Mouse (Mus musculus) forebrain, embryonic 15.5 days (tissue): ENCODE measurements around the gene Abhd17a. TPM values are rescaled to one million over a fixed set of nuclear protein-coding genes. Genes with fewer than 3 reads are reported as not detected.
A peak's percentile ranks its signal among the peaks of the same experiment; 100 is the strongest.
"Not testable (repeated sequence)": the region's sequence is repeated elsewhere in the genome, so short reads cannot be mapped to it uniquely, and the experiment has no call there.

ENCODE experiments used
- ATAC-seq: fragments of 200-750 bp; cut with Nextera tagmentation; replicated peaks from 2 replicates; pipeline ENCODE4 v1.8.0; 2017; ENCODE audit warnings: mild to moderate bottlenecking, moderate TSS enrichment, moderate library complexity
- H3K27ac ChIP-seq: fragments of 300-500 bp; sonication (generic); replicated peaks from 2 replicates; pipeline ENCODE4 v1.5.1; 2015; ENCODE audit warnings: mild to moderate bottlenecking, inconsistent platforms
- H3K27me3 ChIP-seq: fragments of 300-500 bp; sonication (generic); 2 replicates; pipeline ENCODE4 v1.6.1; 2015; ENCODE audit warnings: inconsistent platforms
- H3K36me3 ChIP-seq: fragments of 300-500 bp; sonication (generic); 2 replicates; pipeline ENCODE4 v1.6.1; 2015; ENCODE audit warnings: mild to moderate bottlenecking, inconsistent platforms
- H3K4me1 ChIP-seq: fragments of 300-500 bp; sonication (generic); 2 replicates; pipeline ENCODE4 v1.6.1; 2015; ENCODE audit warnings: inconsistent platforms
- H3K4me2 ChIP-seq: fragments of 300-500 bp; sonication (generic); replicated peaks from 2 replicates; pipeline ENCODE4 v1.6.1; 2015; ENCODE audit warnings: mild to moderate bottlenecking, inconsistent platforms
- H3K4me3 ChIP-seq: fragments of 300-500 bp; sonication (generic); 2 replicates; pipeline ENCODE4 v1.5.1; 2015; ENCODE audit warnings: mild to moderate bottlenecking, inconsistent platforms
- H3K9ac ChIP-seq: fragments of 300-500 bp; sonication (generic); replicated peaks from 2 replicates; pipeline ENCODE4 v1.6.1; 2015; ENCODE audit warnings: mild to moderate bottlenecking, inconsistent platforms
- H3K9me3 ChIP-seq: fragments of 300-500 bp; sonication (generic); 2 replicates; pipeline ENCODE4 v1.6.1; 2016; ENCODE audit warnings: inconsistent platforms
- WGBS: fragments of 180-500 bp; shearing (Covaris S2); methylation state at CpG from one replicate; pipeline ENCODE4 v1.1.7; 2015; ENCODE audit warnings: mixed read lengths; 5-methylcytosine and 5-hydroxymethylcytosine counted together
- polyA plus RNA-seq: library from polyadenylated mRNA; unstranded; fragments of >200 nt; fragmentation: Nextera tagmentation; extraction: Ambion mirVana; gene quantifications from 2 replicates; pipeline ENCODE4 v1.2.1, GENCODE M21; 2015

Abhd17a gene
- polyA plus RNA-seq, 1 experiment from 2014 or later = 120 TPM

- ATAC-seq, H3K27me3 ChIP-seq, H3K9ac ChIP-seq, H3K27ac ChIP-seq, H3K4me2 ChIP-seq, H3K4me3 ChIP-seq, H3K9me3 ChIP-seq: not testable (repeated sequence)
- Histone ChIP-seq H3K36me3 (peaks cover 34% of the 10 kb centered on the region), H3K4me1 (peaks cover 20% of the 10 kb centered on the region)
- 85% methylated on average over 4 of the region's 4 CpGs for WGBS
Observed at GRCm38 (mm10) chr10:80605721-80606120, 15.6 kb upstream of the Abhd17a start, which contains the start of gene Gm49322. Gene Gm49322 (plus strand): TSS chr10:80606021.

DNA sequence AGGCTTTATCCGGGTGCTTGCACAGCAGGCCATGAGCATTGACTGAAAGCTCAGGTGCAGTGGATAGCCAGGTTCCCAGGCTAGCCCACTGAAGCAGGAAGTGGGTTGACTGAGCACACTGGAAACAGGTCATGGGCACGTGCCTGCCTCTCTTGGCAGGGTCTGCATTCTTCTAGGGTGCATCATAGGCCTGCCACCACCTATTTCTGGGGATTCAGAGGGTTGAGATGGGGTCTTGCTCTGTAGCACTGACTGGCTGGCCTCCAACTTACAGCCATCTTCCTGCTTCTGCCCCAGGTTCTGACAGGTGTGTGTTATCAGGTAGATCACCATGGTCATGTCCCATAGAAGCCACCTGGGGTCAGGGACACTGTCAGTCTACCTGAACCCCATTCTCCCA is 14.8 kb upstream of the Abhd17a start:
- Histone ChIP-seq H3K27me3 (no peaks in the 10 kb centered on the region), H3K9me3 (no peaks in the 10 kb centered on the region), H3K27ac (no peak overlapping the region), H3K4me3 (no peak overlapping the region), H3K4me1 (peaks cover 20% of the 10 kb centered on the region), H3K4me2 (no peak overlapping the region), H3K9ac (no peak overlapping the region), H3K36me3 (peaks cover 34% of the 10 kb centered on the region)
- 78% methylated on average over 2 of the region's 2 CpGs for WGBS
- no peak for ATAC-seq

DNA sequence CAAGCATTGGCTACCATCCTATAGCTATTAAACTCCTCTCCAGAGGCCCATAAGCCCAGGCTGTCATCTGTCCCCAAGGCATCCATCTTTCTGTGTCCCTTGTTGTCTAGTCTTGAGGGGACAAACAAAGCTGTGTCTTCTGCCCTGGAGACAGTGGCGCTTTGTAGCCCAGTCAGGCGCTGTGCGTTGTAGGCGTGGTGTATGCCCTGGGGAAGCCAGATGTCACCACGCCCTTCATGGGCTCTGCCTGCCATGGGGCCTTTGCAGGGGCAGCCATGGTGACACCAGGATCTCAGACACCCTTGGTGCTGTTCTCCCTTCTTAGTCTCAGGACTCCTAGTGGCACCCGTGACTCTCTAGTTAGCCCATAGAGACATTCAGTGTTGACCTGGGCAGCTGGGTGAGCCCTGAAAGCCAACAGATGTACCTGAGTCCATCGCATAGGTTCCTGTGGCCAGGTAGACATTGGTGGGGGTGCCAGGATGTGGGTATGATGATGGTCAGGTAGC is 13.9 kb upstream of the Abhd17a start:
- WGBS = 96% methylated on average over 7 of the region's 7 CpGs
- Histone ChIP-seq H3K27me3 (peaks cover 4% of the 10 kb centered on the region; the same call in 1 of the 2 replicates), H3K36me3 (peaks cover 28% of the 10 kb centered on the region), H3K4me3 (peak overlapping the region; percentile 90; the same call in 1 of the 2 replicates), H3K4me2 (peak overlapping the region; percentile 78), H3K4me1 (peaks cover 20% of the 10 kb centered on the region), H3K9ac (0 out of 2 replicates have a peak overlapping the region, but pooled peaks have one; percentile 71), H3K27ac (no peak overlapping the region), H3K9me3 (no peaks in the 10 kb centered on the region)
- no peak for ATAC-seq

DNA sequence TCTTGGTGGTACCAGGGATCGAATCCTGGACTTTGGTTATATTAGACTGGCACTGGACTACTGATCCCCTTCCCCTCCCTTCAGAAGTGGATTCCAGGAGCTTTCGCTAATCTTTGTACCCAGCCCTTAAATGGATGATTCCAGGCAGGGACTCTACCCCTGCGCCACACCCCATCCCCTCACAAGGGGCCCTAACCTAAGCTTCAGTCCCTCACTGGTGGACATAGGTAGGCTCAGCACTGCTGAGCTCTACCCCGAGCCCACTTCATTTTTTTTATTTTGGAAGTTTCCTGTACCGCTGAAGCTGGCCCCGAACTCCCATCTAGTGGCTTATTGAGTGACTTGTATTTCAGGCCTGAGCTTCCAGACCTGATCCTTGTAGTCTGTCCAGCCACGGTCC is 13.2 kb upstream of the Abhd17a start:
- WGBS = 27% methylated on average over 7 of the region's 7 CpGs
- H3K9me3 ChIP-seq = no peaks in the 10 kb centered on the region
- peaks cover 4% of the 10 kb centered on the region; the same call in 1 of the 2 replicates for H3K27me3 ChIP-seq
- H3K9ac ChIP-seq = peak overlapping the region; percentile 71
- peak; percentile 6; the same call in 1 of the 2 replicates for ATAC-seq
- H3K4me3 ChIP-seq = peak overlapping the region; percentile 90
- H3K27ac ChIP-seq = peak overlapping the region; percentile 95
- peak overlapping the region; percentile 78 for H3K4me2 ChIP-seq
- H3K4me1 ChIP-seq = peaks cover 20% of the 10 kb centered on the region
- H3K36me3 ChIP-seq = peaks cover 22% of the 10 kb centered on the region

DNA sequence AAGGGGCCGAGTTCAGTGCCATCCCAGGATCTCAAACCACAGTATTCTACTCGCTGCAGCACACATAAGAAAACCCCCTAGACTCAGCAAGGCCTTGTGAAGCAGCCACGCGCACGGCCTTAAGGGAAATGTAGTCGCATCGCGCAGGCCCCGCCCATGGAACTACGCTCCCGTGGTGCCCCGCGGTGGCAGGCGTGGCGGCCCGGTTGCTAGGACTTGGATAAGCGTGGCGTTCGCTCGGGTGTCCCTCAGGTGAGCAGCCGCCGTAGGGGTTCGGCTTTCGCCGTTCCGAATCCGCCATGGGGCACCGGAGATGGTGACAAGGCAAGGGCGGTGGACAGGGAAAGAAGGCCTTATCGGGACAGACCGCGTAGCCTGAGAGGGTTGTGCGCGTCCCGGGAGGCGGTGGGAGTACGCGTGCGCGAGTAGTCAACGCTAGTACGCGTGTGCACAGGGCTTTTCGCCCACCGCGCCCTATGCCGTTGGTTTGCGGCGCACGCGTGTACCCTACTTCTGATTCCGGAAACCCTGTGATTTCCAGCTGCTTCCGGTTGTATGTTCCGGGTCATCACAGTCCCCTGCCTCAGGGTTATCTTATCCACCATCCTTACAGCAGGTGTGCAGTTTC is 12.7 kb upstream of the Abhd17a start, which contains the start of the genes Scamp4 and Adat3:
Gene Scamp4, plus strand, starts transcription at position 175 of the 628 bp plus-strand sequence.
Gene Adat3, plus strand, starts transcription at position 183 of the 628 bp plus-strand sequence.
- peaks cover 20% of the 10 kb centered on the region for H3K4me1 ChIP-seq
- peak within 1 kb of the TSS; percentile 78 for H3K4me2 ChIP-seq
- H3K9ac ChIP-seq = peak within 1 kb of the TSS; percentile 71
- peak within 1 kb of the TSS; percentile 95 for H3K27ac ChIP-seq
- peaks cover 16% of the 10 kb centered on the region for H3K36me3 ChIP-seq
- peak within 1 kb of the TSS; percentile 90 for H3K4me3 ChIP-seq
- H3K27me3 ChIP-seq = peaks cover 4% of the 10 kb centered on the region; the same call in 1 of the 2 replicates
- H3K9me3 ChIP-seq = no peaks in the 10 kb centered on the region
- peak; percentile 97 for ATAC-seq
- under 1% methylated on average over 54 of the region's 54 CpGs for WGBS

DNA sequence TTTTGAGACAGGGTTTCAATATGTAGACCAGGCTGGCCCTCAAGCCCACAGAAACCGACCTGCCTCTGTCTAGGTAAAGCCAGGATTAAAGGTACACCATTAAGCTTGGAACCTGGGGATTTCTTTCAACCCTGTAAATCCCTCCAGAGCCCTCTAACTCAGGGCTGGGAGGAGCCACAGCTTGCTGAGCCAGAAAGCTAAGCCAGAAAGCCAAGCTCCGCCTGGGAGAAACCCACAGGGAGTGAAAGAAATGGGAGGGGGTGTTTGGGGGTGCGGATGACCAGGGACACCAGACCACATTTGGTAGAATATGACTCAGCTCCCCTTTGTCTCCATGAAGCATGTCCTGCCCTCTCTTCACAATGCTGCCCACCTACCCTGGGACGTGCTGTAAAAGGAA is 6.2 kb upstream of the Abhd17a start:
- H3K27me3 ChIP-seq = peaks cover 4% of the 10 kb centered on the region; the same call in 1 of the 2 replicates
- no peaks in the 10 kb centered on the region for H3K9me3 ChIP-seq
- 42% methylated on average over 4 of the region's 4 CpGs for WGBS
- H3K9ac ChIP-seq = no peak overlapping the region
- H3K4me3 ChIP-seq = no peak overlapping the region
- ATAC-seq = no peak
- no peaks in the 10 kb centered on the region for H3K4me1 ChIP-seq
- no peaks in the 10 kb centered on the region for H3K36me3 ChIP-seq
- no peak overlapping the region for H3K27ac ChIP-seq
- H3K4me2 ChIP-seq = no peak overlapping the region

- no peaks in the 10 kb centered on the region for H3K27me3 ChIP-seq
- no peak overlapping the region for H3K27ac ChIP-seq
- H3K4me2 ChIP-seq = peak overlapping the region; percentile 97
- ATAC-seq = no peak
- 22% methylated on average over 12 of the region's 12 CpGs for WGBS
- H3K36me3 ChIP-seq = peaks cover 4% of the 10 kb centered on the region; the same call in 1 of the 2 replicates
- no peaks in the 10 kb centered on the region for H3K9me3 ChIP-seq
- peak overlapping the region; percentile 96 for H3K4me3 ChIP-seq
- peak overlapping the region; percentile 93 for H3K9ac ChIP-seq
- H3K4me1 ChIP-seq = peaks cover 29% of the 10 kb centered on the region
Observed at GRCm38 (mm10) chr10:80589127-80589878, 838 bp downstream of the Abhd17a start.

DNA sequence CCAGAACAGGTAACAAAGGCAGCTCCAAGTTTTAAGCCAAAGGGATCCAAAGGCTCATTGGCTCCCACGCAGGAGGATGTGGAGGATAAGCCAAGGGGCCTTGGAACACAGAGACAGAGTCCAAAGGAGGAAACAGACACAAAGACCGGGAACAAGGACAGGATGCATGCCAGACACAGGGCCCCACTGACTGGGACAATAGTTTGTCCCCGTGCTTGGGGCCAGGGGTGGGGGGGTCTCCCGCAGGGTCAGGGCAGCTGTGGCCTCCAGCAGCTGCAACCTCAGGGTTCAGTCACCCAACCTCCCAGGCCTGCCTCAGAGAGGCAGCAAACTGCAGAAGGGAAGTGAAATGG is 2.9 kb downstream of the Abhd17a start:
- H3K4me1 ChIP-seq = peaks cover 31% of the 10 kb centered on the region
- ATAC-seq = no peak
- no peak overlapping the region for H3K4me3 ChIP-seq
- 35% methylated on average over 4 of the region's 4 CpGs for WGBS
- peaks cover 10% of the 10 kb centered on the region for H3K36me3 ChIP-seq
- no peak overlapping the region for H3K4me2 ChIP-seq
- H3K27me3 ChIP-seq = no peaks in the 10 kb centered on the region
- H3K9me3 ChIP-seq = no peaks in the 10 kb centered on the region
- no peak overlapping the region for H3K9ac ChIP-seq
- H3K27ac ChIP-seq = peak overlapping the region; percentile 34; the same call in 1 of the 2 replicates

- no peak overlapping the region; the same call in 1 of the 2 replicates for H3K4me2 ChIP-seq
- H3K27ac ChIP-seq = peak overlapping the region; percentile 34; the same call in 1 of the 2 replicates
- no peaks in the 10 kb centered on the region for H3K9me3 ChIP-seq
- no peak overlapping the region for H3K9ac ChIP-seq
- no peak overlapping the region for H3K4me3 ChIP-seq
- ATAC-seq = no peak
- WGBS = 96% methylated on average over 51 of the region's 51 CpGs
- H3K36me3 ChIP-seq = peaks cover 10% of the 10 kb centered on the region
- H3K4me1 ChIP-seq = peaks cover 31% of the 10 kb centered on the region
- no peaks in the 10 kb centered on the region for H3K27me3 ChIP-seq
Observed at GRCm38 (mm10) chr10:80586407-80587304, 3.5 kb downstream of the Abhd17a start.

DNA sequence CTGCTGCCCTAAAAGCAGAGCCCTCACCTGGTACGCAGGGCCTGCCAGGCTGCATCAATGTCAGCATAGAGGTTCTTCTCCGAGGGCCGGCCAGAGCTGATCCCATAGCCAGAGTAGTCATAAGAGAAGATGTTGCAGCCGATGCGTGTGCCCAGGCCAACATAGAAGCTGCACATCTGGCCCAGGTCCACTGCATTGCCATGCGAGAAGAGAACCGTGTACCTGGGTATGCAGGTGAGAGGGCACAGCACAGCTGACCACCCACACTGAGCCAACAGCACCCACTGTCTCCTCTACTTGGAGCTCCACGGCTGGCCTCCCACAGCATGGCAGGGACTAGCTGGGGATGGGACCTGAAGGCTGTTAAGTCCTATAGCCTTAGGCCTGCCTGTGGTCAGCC is 4.6 kb downstream of the Abhd17a start:
- Histone ChIP-seq H3K27ac (no peak overlapping the region), H3K27me3 (no peaks in the 10 kb centered on the region), H3K4me2 (no peak overlapping the region), H3K9ac (0 out of 2 replicates have a peak overlapping the region, but pooled peaks have one; percentile 7), H3K9me3 (no peaks in the 10 kb centered on the region), H3K4me1 (peaks cover 29% of the 10 kb centered on the region), H3K36me3 (peaks cover 10% of the 10 kb centered on the region), H3K4me3 (no peak overlapping the region)
- 95% methylated on average over 8 of the region's 8 CpGs for WGBS
- no peak for ATAC-seq
